Mouse (Mus musculus) hindbrain, embryonic 16.5 days (tissue): ENCODE data around the gene Gm47791. TPM values are rescaled to one million over a fixed set of nuclear protein-coding genes. Genes with fewer than 3 reads are reported as not detected.

Experiments
- ATAC-seq: fragments of 200-750 bp; cut with Nextera tagmentation; 2 replicates; pipeline ENCODE4 v1.8.0; 2017; ENCODE audit warnings: moderate TSS enrichment, moderate library complexity
- H3K27ac ChIP-seq: fragments of 300-500 bp; sonication (generic); 2 replicates; pipeline ENCODE4 v1.5.1; 2014; ENCODE audit warnings: low read depth, mild to moderate bottlenecking, control low read depth, low read length, moderate library complexity
- H3K27me3 ChIP-seq: fragments of 300-500 bp; sonication (generic); replicated peaks from 2 replicates; pipeline ENCODE4 v1.6.1; 2014; ENCODE audit warnings: low read length; ENCODE audit not compliant: control insufficient read depth, insufficient read depth
- H3K36me3 ChIP-seq: fragments of 300-500 bp; sonication (generic); 2 replicates; pipeline ENCODE4 v1.6.1; 2014; ENCODE audit warnings: mild to moderate bottlenecking, low read length, moderate library complexity, mixed read lengths; ENCODE audit not compliant: control insufficient read depth, insufficient read depth
- H3K4me1 ChIP-seq: fragments of 300-500 bp; sonication (generic); 2 replicates; pipeline ENCODE4 v1.6.1; 2014; ENCODE audit warnings: low read depth, low read length; ENCODE audit not compliant: control insufficient read depth, insufficient read depth
- H3K4me2 ChIP-seq: fragments of 300-500 bp; sonication (generic); 2 replicates; pipeline ENCODE4 v1.6.1; 2014; ENCODE audit warnings: mild to moderate bottlenecking, low read length, control low read depth, moderate library complexity
- H3K4me3 ChIP-seq: fragments of 300-500 bp; sonication (generic); 2 replicates; pipeline ENCODE4 v1.5.1; 2014; ENCODE audit warnings: mild to moderate bottlenecking, low read length, control low read depth, moderate library complexity
- H3K9ac ChIP-seq: fragments of 300-500 bp; sonication (generic); 2 replicates; pipeline ENCODE4 v1.6.1; 2014; ENCODE audit warnings: low read depth, mild to moderate bottlenecking, control low read depth, low read length, moderate library complexity
- H3K9me3 ChIP-seq: fragments of 300-500 bp; sonication (generic); 2 replicates; pipeline ENCODE4 v1.6.1; 2014; ENCODE audit warnings: mild to moderate bottlenecking, low read length, moderate library complexity; ENCODE audit not compliant: control insufficient read depth
- WGBS: fragments of 180-500 bp; shearing (Covaris S2); extraction: QIAGEN DNeasy Blood & Tissue Kit; methylation state at CpG from one replicate; pipeline ENCODE4 v1.1.7; 2014; 5-methylcytosine and 5-hydroxymethylcytosine counted together
- polyA plus RNA-seq: library from polyadenylated mRNA; unstranded; fragments of >200 nt; fragmentation: Nextera tagmentation; extraction: Ambion mirVana; gene quantifications from 2 replicates; pipeline ENCODE4 v1.2.1, GENCODE M21; 2015

Gene Gm47791
- not detected in 2 replicates for polyA plus RNA-seq

- no peaks in the 10 kb centered on the region for H3K36me3 ChIP-seq
- no peaks in the 10 kb centered on the region for H3K27me3 ChIP-seq
- no peak within 1 kb of the TSS for H3K9ac ChIP-seq
- H3K4me2 ChIP-seq = no peak within 1 kb of the TSS
- H3K27ac ChIP-seq = no peak within 1 kb of the TSS
- no peaks in the 10 kb centered on the region for H3K9me3 ChIP-seq
- no peak for ATAC-seq
- H3K4me3 ChIP-seq = no peak within 1 kb of the TSS
- H3K4me1 ChIP-seq = no peaks in the 10 kb centered on the region
- 86% methylated on average over 14 of the region's 15 CpGs for WGBS
These were observed at the start of gene Gm47791 for GRCm38 (mm10) chr1:82771022-82771586. TSS of gene Gm47791 (minus strand) at chr1:82771243.

GRCm38 (mm10) chr1:82820626-82821186 lies 49.7 kb upstream of the Gm47791 start:
- WGBS = 75% methylated on average over 3 of the region's 3 CpGs
- H3K9ac ChIP-seq = no peak overlapping the region
- H3K4me2 ChIP-seq = no peak overlapping the region

GRCm38 (mm10) chr1:82820179-82820578 lies 49.1 kb upstream of the Gm47791 start:
- Histone ChIP-seq H3K27ac (no peak overlapping the region), H3K4me2 (no peak overlapping the region), H3K27me3 (no peaks in the 10 kb centered on the region), H3K9me3 (no peaks in the 10 kb centered on the region), H3K4me3 (no peak overlapping the region), H3K36me3 (no peaks in the 10 kb centered on the region), H3K4me1 (no peaks in the 10 kb centered on the region), H3K9ac (no peak overlapping the region)
- 69% methylated on average over 15 of the region's 15 CpGs for WGBS
- no peak for ATAC-seq

More at GRCm38 (mm10) chr1:82820626-82821186, 49.7 kb upstream of the Gm47791 start:
- no peaks in the 10 kb centered on the region for H3K4me1 ChIP-seq
- no peaks in the 10 kb centered on the region for H3K36me3 ChIP-seq
- H3K27ac ChIP-seq = no peak overlapping the region
- H3K27me3 ChIP-seq = no peaks in the 10 kb centered on the region
- ATAC-seq = no peak
- H3K9me3 ChIP-seq = no peaks in the 10 kb centered on the region
- no peak overlapping the region for H3K4me3 ChIP-seq

GRCm38 (mm10) chr1:82819366-82819765 lies 48.3 kb upstream of the Gm47791 start:
- Histone ChIP-seq H3K4me2 (no peak overlapping the region), H3K4me1 (no peaks in the 10 kb centered on the region), H3K27ac (no peak overlapping the region), H3K9ac (no peak overlapping the region), H3K27me3 (no peaks in the 10 kb centered on the region), H3K4me3 (no peak overlapping the region), H3K9me3 (no peaks in the 10 kb centered on the region), H3K36me3 (no peaks in the 10 kb centered on the region)
- WGBS = 73% methylated on average over 10 of the region's 10 CpGs
- ATAC-seq = no peak

- H3K27ac ChIP-seq = no peak overlapping the region
- WGBS = 62% methylated on average over 16 of the region's 17 CpGs
- H3K4me1 ChIP-seq = no peaks in the 10 kb centered on the region
- ATAC-seq = 0 out of 2 replicates have a peak, but pooled peaks have one; percentile 6
- H3K36me3 ChIP-seq = no peaks in the 10 kb centered on the region
- H3K4me3 ChIP-seq = no peak overlapping the region
- H3K4me2 ChIP-seq = peak overlapping the region; percentile 19; the same call in 1 of the 2 replicates
- H3K9ac ChIP-seq = no peak overlapping the region
- no peaks in the 10 kb centered on the region for H3K27me3 ChIP-seq
- H3K9me3 ChIP-seq = no peaks in the 10 kb centered on the region
These were observed 45.1 kb upstream of the Gm47791 start for GRCm38 (mm10) chr1:82815941-82816716.

GRCm38 (mm10) chr1:82811766-82812165 lies 40.7 kb upstream of the Gm47791 start:
- no peak overlapping the region for H3K27ac ChIP-seq
- no peak overlapping the region for H3K4me3 ChIP-seq
- no peaks in the 10 kb centered on the region for H3K9me3 ChIP-seq
- H3K27me3 ChIP-seq = no peaks in the 10 kb centered on the region
- 50% methylated on average over 1 of the region's 1 CpGs for WGBS
- no peak overlapping the region for H3K4me2 ChIP-seq
- H3K36me3 ChIP-seq = no peaks in the 10 kb centered on the region
- no peak for ATAC-seq
- no peaks in the 10 kb centered on the region for H3K4me1 ChIP-seq
- no peak overlapping the region for H3K9ac ChIP-seq

GRCm38 (mm10) chr1:82808564-82808963 lies 37.5 kb upstream of the Gm47791 start:
- no peaks in the 10 kb centered on the region for H3K9me3 ChIP-seq
- no peaks in the 10 kb centered on the region for H3K4me1 ChIP-seq
- no peak for ATAC-seq
- H3K4me3 ChIP-seq = no peak overlapping the region
- H3K4me2 ChIP-seq = no peak overlapping the region
- H3K27ac ChIP-seq = no peak overlapping the region
- no peaks in the 10 kb centered on the region for H3K27me3 ChIP-seq
- H3K9ac ChIP-seq = no peak overlapping the region
- H3K36me3 ChIP-seq = no peaks in the 10 kb centered on the region
- 73% methylated on average over 3 of the region's 3 CpGs for WGBS

GRCm38 (mm10) chr1:82807206-82807605 lies 36.2 kb upstream of the Gm47791 start:
- no peak overlapping the region for H3K27ac ChIP-seq
- ATAC-seq = no peak
- H3K4me1 ChIP-seq = no peaks in the 10 kb centered on the region
- H3K9ac ChIP-seq = no peak overlapping the region
- H3K36me3 ChIP-seq = no peaks in the 10 kb centered on the region
- no peak overlapping the region for H3K4me3 ChIP-seq
- 76% methylated on average over 7 of the region's 7 CpGs for WGBS
- no peaks in the 10 kb centered on the region for H3K9me3 ChIP-seq
- H3K27me3 ChIP-seq = no peaks in the 10 kb centered on the region
- H3K4me2 ChIP-seq = no peak overlapping the region

GRCm38 (mm10) chr1:82806391-82806790 lies 35.3 kb upstream of the Gm47791 start:
- Histone ChIP-seq H3K36me3 (no peaks in the 10 kb centered on the region), H3K4me1 (no peaks in the 10 kb centered on the region), H3K9ac (no peak overlapping the region), H3K4me2 (no peak overlapping the region), H3K27ac (no peak overlapping the region), H3K4me3 (no peak overlapping the region), H3K9me3 (no peaks in the 10 kb centered on the region), H3K27me3 (no peaks in the 10 kb centered on the region)
- 74% methylated on average over 8 of the region's 8 CpGs for WGBS
- no peak for ATAC-seq
